Mouse (Mus musculus): ENCODE measurements around the gene Pigx. TPM values are rescaled to one million over a fixed set of nuclear protein-coding genes. Genes with fewer than 3 reads are reported as not detected.

Gene Pigx
- total and polyA plus RNA-seq, 2 experiments from 2014 or later = 53.2 to 91.3 TPM

- Histone ChIP-seq H3K4me3 (ENCODE audit: low read depth, low read length) (no peak overlapping the region), H3K4me2 (ENCODE audit: low read depth, low read length, poor library complexity, severe bottlenecking) (no peak overlapping the region), H3K27me3 (ENCODE audit: insufficient read depth, low read length) (no peaks in the 10 kb centered on the region), H3K4me1 (ENCODE audit: insufficient read depth, low read length) (no peaks in the 10 kb centered on the region), H3K27ac (ENCODE audit: low read depth, low read length) (no peak overlapping the region), H3K9ac (replicated peaks; ENCODE audit: low read length, poor library complexity, severe bottlenecking) (no peak overlapping the region), H3K9me3 (ENCODE audit: low read length) (no peaks in the 10 kb centered on the region), H3K36me3 (ENCODE audit: insufficient read depth, low read length) (no peaks in the 10 kb centered on the region)
- TF ChIP-seq CTCF (IDR thresholded peaks at IDR 0.05) = no peak
- ATAC-seq (ENCODE audit: low FRiP score) (no peak), DNase-seq (ENCODE audit: low spot score) (no peak)
- 67% methylated on average over 17 of the region's 17 CpGs for WGBS
Observed at GRCm38 (mm10) chr16:32124444-32125335, 25.1 kb upstream of the Pigx start.

GRCm38 (mm10) chr16:32124020-32124419 is 24.5 kb upstream of the Pigx start:
- H3K36me3 ChIP-seq (ENCODE audit: insufficient read depth, low read length) = no peaks in the 10 kb centered on the region
- no peaks in the 10 kb centered on the region for H3K9me3 ChIP-seq (ENCODE audit: low read length)
- no peak overlapping the region for H3K27ac ChIP-seq (ENCODE audit: low read depth, low read length)
- ATAC-seq (ENCODE audit: low FRiP score) (no peak), DNase-seq (ENCODE audit: low spot score) (no peak)
- no peak overlapping the region for H3K4me2 ChIP-seq (ENCODE audit: low read depth, low read length, poor library complexity, severe bottlenecking)
- no peak overlapping the region for H3K9ac ChIP-seq (replicated peaks; ENCODE audit: low read length, poor library complexity, severe bottlenecking)
- H3K4me3 ChIP-seq (ENCODE audit: low read depth, low read length) = no peak overlapping the region
- H3K27me3 ChIP-seq (ENCODE audit: insufficient read depth, low read length) = no peaks in the 10 kb centered on the region
- no peaks in the 10 kb centered on the region for H3K4me1 ChIP-seq (ENCODE audit: insufficient read depth, low read length)
- 93% methylated on average over 7 of the region's 7 CpGs for WGBS
- TF ChIP-seq CTCF (IDR thresholded peaks at IDR 0.05) = no peak

GRCm38 (mm10) chr16:32120454-32120853 is 20.9 kb upstream of the Pigx start:
- Histone ChIP-seq H3K36me3 (ENCODE audit: insufficient read depth, low read length) (no peaks in the 10 kb centered on the region), H3K27me3 (ENCODE audit: insufficient read depth, low read length) (no peaks in the 10 kb centered on the region), H3K9me3 (ENCODE audit: low read length) (no peaks in the 10 kb centered on the region), H3K4me1 (ENCODE audit: insufficient read depth, low read length) (no peaks in the 10 kb centered on the region), H3K27ac (ENCODE audit: low read depth, low read length) (no peak overlapping the region), H3K9ac (replicated peaks; ENCODE audit: low read length, poor library complexity, severe bottlenecking) (no peak overlapping the region), H3K4me3 (ENCODE audit: low read depth, low read length) (no peak overlapping the region), H3K4me2 (ENCODE audit: low read depth, low read length, poor library complexity, severe bottlenecking) (no peak overlapping the region)
- no peak for DNase-seq (ENCODE audit: low spot score)
- 74% methylated on average over 3 of the region's 3 CpGs for WGBS
- ATAC-seq (ENCODE audit: low FRiP score) = no peak
- no peak for TF ChIP-seq CTCF (IDR thresholded peaks at IDR 0.05)

- H3K9me3 ChIP-seq (ENCODE audit: low read length) = no peaks in the 10 kb centered on the region
- no peak overlapping the region for H3K4me2 ChIP-seq (ENCODE audit: low read depth, low read length, poor library complexity, severe bottlenecking)
- no peak for DNase-seq (ENCODE audit: low spot score)
- no peak for TF ChIP-seq CTCF (IDR thresholded peaks at IDR 0.05)
- no peaks in the 10 kb centered on the region for H3K27me3 ChIP-seq (ENCODE audit: insufficient read depth, low read length)
- no peak overlapping the region for H3K4me3 ChIP-seq (ENCODE audit: low read depth, low read length)
- H3K9ac ChIP-seq (replicated peaks; ENCODE audit: low read length, poor library complexity, severe bottlenecking) = no peak overlapping the region
- WGBS = 68% methylated on average over 5 of the region's 5 CpGs
- H3K36me3 ChIP-seq (ENCODE audit: insufficient read depth, low read length) = no peaks in the 10 kb centered on the region
- no peak for ATAC-seq (ENCODE audit: low FRiP score)
- no peak overlapping the region for H3K27ac ChIP-seq (ENCODE audit: low read depth, low read length)
- no peaks in the 10 kb centered on the region for H3K4me1 ChIP-seq (ENCODE audit: insufficient read depth, low read length)
Observed at GRCm38 (mm10) chr16:32116186-32116585, 16.6 kb upstream of the Pigx start.

DNA sequence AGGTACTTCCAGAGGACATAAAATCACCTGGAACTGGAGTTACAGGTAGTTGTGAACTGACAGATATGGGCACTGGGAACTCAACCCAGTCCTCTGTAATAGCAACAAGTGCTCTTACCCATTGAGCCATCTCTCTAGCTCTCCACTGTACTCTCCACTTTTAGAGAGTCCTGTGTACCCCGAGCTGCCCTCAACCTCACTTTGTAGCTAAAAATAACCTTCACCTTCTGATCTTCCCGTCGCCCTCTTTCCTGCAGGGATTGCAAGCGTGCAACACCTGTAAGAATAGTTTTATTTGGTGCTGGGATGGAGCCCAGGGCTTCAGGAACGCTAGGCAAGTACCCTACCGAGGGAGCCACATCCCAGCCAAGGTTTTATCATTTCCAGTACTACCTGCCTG is 16.2 kb upstream of the Pigx start:
- Histone ChIP-seq H3K9ac (replicated peaks; ENCODE audit: low read length, poor library complexity, severe bottlenecking) (no peak overlapping the region), H3K4me3 (ENCODE audit: low read depth, low read length) (no peak overlapping the region), H3K4me1 (ENCODE audit: insufficient read depth, low read length) (no peaks in the 10 kb centered on the region), H3K9me3 (ENCODE audit: low read length) (no peaks in the 10 kb centered on the region), H3K27ac (ENCODE audit: low read depth, low read length) (no peak overlapping the region), H3K4me2 (ENCODE audit: low read depth, low read length, poor library complexity, severe bottlenecking) (no peak overlapping the region), H3K27me3 (ENCODE audit: insufficient read depth, low read length) (no peaks in the 10 kb centered on the region), H3K36me3 (ENCODE audit: insufficient read depth, low read length) (no peaks in the 10 kb centered on the region)
- TF ChIP-seq CTCF (IDR thresholded peaks at IDR 0.05) = no peak
- no peak for DNase-seq (ENCODE audit: low spot score)
- 64% methylated on average over 6 of the region's 6 CpGs for WGBS
- ATAC-seq (ENCODE audit: low FRiP score) = no peak

GRCm38 (mm10) chr16:32114968-32115695 is 15.6 kb upstream of the Pigx start:
- Histone ChIP-seq H3K4me2 (ENCODE audit: low read depth, low read length, poor library complexity, severe bottlenecking) (no peak overlapping the region), H3K4me1 (ENCODE audit: insufficient read depth, low read length) (no peaks in the 10 kb centered on the region), H3K27me3 (ENCODE audit: insufficient read depth, low read length) (no peaks in the 10 kb centered on the region), H3K27ac (ENCODE audit: low read depth, low read length) (no peak overlapping the region), H3K36me3 (ENCODE audit: insufficient read depth, low read length) (0 out of 2 replicates have a peak, but pooled peaks cover 3% of the 10 kb centered on the region), H3K9ac (replicated peaks; ENCODE audit: low read length, poor library complexity, severe bottlenecking) (no peak overlapping the region), H3K4me3 (ENCODE audit: low read depth, low read length) (no peak overlapping the region), H3K9me3 (ENCODE audit: low read length) (no peaks in the 10 kb centered on the region)
- TF ChIP-seq CTCF (IDR thresholded peaks at IDR 0.05) = peak; percentile 95
- DNase-seq (ENCODE audit: low spot score) (peak; percentile 66), ATAC-seq (ENCODE audit: low FRiP score) (no peak)
- 17% methylated on average over 15 of the region's 15 CpGs for WGBS

Data from midbrain, postnatal 0 days (tissue).